Mouse (Mus musculus): ENCODE data around the gene Comt. TPM values are rescaled to one million over a fixed set of nuclear protein-coding genes. Genes with fewer than 3 reads are reported as not detected.
A peak's percentile ranks its signal among the peaks of the same experiment; 100 is the strongest.

Gene Comt
- total RNA-seq, 4 experiments from 2014 or later = 36.7 to 39.9 (median 38.5) TPM

DNA sequence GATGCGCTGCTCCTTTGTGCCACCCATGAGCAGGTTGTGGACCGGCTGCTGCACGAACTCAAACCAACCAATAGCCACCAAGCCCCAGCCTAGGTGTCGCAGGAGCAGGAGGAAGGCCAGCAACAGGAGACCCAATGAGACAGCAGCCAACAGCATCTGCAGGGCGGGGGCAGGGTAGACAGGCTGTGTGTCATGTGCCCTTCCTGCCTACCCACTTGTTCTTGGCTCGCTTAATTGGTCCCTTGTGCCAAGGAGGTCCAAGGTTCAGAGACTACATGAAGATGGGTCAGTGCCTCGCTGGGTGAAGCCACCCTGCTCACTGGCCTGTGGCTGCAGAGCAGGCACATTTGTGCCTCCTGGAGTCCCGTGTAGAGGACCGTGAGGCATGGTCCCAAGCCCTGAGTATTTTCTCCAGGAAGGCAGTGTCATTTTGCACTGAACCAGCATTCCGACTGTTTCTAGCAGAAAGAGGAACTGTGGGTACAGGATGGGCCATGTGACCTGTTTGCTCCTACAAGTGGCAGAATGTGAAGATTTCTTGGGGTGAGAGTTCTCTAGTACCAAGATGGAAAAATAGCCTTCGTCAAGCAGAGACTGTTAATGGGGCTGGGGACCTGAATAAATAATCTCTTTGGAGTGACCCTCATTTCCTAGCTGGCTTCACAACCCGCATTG is 14.7 kb downstream of the Comt start:
- DNase-seq (ENCODE audit: low spot score in 2 of 2) = peak; percentile 55 to 67

GRCm38 (mm10) chr16:18411026-18411649 is 15.5 kb downstream of the Comt start:
- DNase-seq (ENCODE audit: low spot score in 2 of 2) = no peak

DNA sequence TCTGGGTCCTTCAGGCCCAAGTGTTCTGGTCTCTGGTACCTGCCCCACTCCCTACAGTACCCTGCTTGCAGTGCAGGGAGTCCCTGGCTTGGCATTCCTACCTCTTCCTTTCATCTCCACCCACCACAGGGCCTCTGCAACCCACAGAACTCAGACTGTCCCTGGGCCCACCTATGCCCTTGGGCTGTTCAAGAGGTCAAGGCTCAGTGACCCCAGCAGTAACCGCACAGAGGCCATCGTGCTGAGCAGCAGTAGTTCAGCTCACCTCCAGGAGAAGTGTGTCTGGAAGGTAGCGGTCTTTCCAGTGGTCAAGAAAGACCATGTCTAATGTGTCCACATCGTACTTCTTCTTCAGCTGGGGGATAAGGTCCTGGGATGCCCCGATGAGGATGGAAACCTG is 16.2 kb downstream of the Comt start:
- no peak for DNase-seq (ENCODE audit: low spot score in 2 of 2)

DNA sequence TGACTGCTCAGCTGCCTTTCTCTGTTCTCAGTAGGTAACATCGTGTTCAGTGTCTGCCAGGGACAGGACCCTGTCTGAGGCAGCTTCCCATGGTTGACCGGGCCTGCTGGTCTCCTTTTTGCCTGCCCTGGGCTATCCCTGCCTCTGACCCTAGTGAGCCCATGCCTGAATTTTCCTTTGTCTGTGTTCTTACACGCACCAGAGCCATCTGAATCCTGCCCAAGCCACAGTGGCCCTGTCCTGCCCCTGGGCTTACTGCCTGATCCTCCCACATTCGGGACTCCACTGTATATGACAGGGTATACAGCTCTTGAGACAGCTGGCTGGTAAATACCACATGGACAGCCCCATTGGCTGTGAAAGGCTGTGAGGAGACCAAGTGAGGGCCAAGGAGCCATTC is 16.9 kb downstream of the Comt start:
- no peak for DNase-seq (ENCODE audit: low spot score in 2 of 2)

GRCm38 (mm10) chr16:18407912-18408311 is 18.7 kb downstream of the Comt start:
- DNase-seq (ENCODE audit: low spot score in 2 of 2) = no peak

DNA sequence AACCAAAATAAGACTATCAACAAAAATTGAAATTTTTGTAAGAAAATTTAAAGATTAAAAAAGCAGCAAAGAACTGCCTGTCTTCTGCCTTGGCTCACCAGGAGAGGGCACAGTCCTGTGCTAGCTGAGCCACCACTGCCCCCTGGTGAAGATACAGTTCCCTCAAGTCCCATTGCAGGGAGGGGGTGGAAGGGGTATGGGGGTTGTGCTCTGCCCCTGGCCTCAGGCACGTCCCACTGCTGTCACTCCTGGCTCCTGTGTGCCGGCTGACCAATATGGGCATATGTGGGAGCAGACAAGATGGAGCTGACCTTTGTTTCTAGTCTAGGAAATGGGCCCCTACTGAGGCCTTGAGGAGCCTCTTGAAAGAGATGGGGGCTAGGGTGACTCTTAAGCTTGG is 20.4 kb downstream of the Comt start:
- DNase-seq (ENCODE audit: low spot score in 2 of 2) = no peak

- no peak for DNase-seq (ENCODE audit: low spot score in 2 of 2)
Observed at GRCm38 (mm10) chr16:18405876-18406275, 20.8 kb downstream of the Comt start.

- no peak for DNase-seq (ENCODE audit: low spot score in 2 of 2)
Observed at GRCm38 (mm10) chr16:18405091-18405854, 21.4 kb downstream of the Comt start.

GRCm38 (mm10) chr16:18403285-18403684 is 23.4 kb downstream of the Comt start:
- DNase-seq (ENCODE audit: low spot score in 2 of 2) = no peak

DNA sequence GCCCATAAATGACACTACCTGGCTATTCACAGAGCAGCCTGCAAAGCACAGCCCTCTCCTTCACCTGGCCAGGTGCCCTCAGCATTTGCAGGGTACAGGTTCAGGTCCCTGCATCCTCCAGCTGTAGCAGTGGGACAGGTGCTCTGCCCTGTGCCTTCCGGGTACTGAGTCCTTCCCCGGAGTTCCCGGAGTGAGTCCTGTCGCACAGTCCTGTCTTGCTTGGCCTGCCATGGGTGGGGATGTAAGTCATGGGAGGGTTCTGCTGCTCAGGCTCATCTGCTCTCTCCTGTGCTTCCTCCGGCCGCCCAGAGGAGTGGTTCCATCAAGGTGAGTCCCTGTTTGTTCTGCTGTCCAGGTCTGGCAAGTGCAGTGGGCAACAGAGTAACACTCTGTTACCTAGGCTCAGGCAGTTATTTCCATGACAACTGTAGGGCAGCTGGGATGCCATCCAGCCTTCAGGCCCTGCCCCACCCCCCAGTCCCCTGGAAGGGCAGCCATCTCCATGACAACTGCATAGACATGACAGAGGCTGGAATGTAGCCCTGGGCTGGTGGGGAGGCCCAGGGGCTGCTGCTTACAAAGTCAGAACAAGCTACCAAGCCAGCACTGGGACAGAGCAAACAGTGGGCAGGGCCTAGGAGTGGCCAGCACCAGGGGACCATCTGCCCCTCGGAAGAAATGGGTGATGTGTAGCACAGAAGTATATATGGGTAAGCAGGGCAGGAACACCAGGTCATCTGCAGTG is 26.0 kb downstream of the Comt start:
- DNase-seq (ENCODE audit: low spot score in 2 of 2) = no peak

DNA sequence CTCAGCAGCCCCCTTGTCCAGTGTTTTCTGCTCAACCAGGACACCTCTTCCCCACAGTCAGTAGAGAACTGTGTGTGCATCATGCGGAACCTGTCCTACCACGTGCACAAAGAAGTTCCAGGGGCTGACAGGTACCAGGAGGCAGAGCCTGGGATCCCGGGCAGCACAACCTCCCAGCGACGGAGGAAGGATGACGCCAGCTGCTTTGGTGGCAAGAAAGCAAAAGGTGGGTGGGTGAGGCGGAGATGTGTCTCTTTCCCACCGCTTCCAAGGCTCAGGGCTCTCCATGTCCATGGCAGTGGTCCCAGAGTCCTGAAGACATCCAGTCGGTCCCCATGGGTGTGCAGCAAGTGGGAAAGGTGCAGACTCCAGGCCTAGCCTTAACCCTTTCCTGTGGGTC is 26.6 kb downstream of the Comt start:
- no peak for DNase-seq (ENCODE audit: low spot score in 2 of 2)

DNA sequence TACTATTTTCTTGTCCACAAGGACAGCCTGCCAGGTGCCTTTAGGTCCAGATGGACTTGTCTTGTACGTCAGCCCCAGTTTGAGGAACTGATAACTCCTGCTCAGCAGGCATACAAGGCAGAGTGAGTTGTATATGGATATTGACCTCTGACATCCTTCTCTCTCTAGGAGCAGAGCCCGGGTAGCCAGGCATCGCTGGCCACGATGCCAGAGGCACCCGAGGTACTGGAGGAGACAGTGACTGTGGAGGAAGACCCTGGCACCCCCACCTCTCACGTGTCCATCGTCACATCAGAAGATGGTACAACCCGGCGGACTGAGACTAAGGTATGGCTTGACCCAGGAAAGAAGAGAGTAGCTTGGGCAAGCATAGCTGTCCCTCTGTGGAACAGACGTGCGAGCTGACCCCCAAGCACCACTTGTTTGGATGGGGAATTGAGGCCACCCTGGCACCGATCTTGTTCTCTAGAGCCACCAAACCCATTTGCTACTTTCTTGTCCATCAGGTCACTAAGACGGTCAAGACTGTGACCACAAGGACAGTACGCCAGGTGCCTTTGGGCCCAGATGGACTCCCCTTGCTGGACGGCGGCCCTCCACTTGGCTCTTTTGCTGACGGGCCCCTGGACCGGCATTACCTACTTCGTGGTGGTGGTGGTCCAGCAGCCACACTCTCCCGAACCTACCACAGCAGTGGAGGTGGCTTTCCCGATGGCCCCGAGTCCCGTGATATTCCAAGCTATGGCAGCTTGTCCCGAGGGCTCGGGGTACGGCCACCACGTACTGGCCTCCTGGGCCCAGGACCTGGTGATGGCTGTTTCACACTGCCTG is 29.6 kb downstream of the Comt start:
- no peak for DNase-seq (ENCODE audit: low spot score in 2 of 2)

GRCm38 (mm10) chr16:18396201-18396600 is 30.5 kb downstream of the Comt start:
- DNase-seq (ENCODE audit: low spot score in 2 of 2) = peak; percentile 69 to 71

DNA sequence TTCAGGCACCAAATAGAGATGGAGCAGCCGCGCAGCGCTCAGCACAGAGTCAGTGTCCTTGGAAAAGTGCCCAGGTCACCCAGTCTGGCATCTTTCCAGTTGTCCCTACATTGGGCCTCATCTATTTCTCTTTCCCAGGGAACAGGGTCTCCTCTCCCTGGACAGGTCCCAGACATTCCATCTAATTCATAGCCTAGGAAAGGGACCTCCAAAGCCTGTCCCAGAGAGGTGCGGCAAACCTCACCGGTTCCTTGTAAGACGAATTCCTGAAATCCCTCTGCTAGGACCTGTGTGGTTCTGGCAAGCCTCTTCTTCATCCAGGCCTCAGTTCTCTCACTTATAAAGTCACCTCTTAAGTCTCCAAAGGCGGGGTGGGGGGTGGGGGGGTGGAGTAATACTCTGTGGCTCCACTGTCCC is 31.0 kb downstream of the Comt start:
- DNase-seq (ENCODE audit: low spot score in 2 of 2) = no peak

GRCm38 (mm10) chr16:18394777-18395619 is 31.7 kb downstream of the Comt start:
- no peak for DNase-seq (ENCODE audit: low spot score in 2 of 2)

DNA sequence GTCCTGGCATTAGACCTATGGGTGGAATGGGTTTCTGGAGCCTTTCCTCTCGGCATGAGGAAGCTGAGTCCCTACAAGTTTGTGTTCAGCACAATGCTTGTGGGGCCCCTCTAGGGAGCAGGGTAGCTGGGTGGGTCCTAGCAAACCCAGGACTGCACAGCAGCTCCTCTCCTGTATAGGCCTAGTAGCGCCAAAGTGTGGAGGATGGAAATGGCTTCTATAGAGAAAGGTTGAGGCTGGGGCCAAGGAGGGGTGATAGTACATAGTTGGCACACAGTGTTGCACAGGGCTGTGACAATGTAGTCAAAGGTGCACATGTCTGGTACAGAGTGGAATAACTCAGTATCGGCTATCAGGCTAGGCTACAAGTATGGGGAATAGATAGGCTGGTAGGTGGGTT is 32.6 kb downstream of the Comt start:
- DNase-seq (ENCODE audit: low spot score in 2 of 2) = no peak

GRCm38 (mm10) chr16:18393595-18393994 is 33.1 kb downstream of the Comt start:
- no peak for DNase-seq (ENCODE audit: low spot score in 2 of 2)

GRCm38 (mm10) chr16:18392469-18393426 is 33.9 kb downstream of the Comt start:
- peak; percentile 86 to 91 for DNase-seq (ENCODE audit: low spot score in 2 of 2)

DNA sequence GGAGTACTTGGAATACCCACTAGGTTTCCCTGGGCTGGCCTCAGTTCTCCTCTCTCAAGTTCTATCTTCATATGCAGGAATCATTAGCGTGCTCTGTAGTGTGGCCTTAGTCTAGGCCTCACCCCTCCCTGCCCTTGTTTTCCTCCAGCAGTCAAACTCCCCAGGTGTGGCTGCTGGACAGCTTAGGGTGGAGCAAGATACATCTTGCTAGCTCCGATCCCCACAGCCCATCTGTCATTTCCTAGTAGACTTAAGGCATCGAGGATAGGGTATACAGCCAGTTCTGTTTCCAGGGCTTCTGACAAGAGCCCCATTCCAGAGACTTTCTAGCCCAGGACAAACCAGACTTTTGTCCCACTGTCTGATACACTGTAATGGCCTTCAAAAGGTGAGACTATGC is 34.9 kb downstream of the Comt start:
- DNase-seq (ENCODE audit: low spot score in 2 of 2) = no peak
